Comparison of ENCODE assay signal across 9 mouse cellular contexts in the genomic region with DNA sequence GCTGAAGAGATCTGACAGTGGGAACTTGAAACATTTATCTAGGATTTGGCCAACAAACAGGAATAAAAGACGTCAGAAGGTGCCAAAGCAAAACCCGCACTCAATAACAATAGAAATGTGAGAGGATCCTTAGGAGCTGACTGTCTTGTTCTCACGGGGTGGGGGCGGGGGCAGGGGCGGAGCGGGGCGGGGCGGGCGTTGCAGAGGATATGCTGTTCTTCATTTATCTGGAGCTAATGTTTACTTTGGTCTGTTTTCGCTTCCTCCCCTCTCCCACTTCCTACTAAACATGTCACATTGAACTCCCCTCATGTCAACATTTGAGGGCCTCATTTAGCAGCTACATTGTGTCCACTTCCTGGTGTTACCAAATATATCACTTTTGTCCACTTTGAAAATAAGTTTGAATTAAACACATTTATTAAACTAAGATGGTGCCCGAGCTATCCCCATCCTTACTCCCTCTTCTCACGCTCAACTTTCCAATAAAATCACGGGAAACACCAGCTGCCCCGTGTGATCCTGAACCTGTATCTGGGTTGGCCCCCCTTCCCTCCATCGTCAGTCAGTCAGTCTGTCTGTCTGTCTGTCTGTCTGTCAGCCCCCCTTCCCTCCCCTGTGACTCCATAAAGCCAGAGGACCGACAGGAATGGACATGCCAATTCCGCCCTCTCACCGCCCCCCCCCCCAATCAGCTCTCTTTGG. TPM values are rescaled to one million over a fixed set of nuclear protein-coding genes. Genes with fewer than 3 reads are reported as not detected.
A peak's percentile ranks its signal among the peaks of the same experiment; 100 is the strongest.
DNase-seq lines count a peak whose midpoint lies in the region; ATAC-seq and TF ChIP-seq lines count a peak whose summit lies in the region.
"Had no signal": no experiment of that assay in that cellular context is flagged by ENCODE, and none has a peak within 500 bp of the region (broad histone marks: within the 10 kb centered on the region; RNA-seq: fewer than 3 reads in every experiment).

No protein-coding gene starts in this region.

- H3K27me3 ChIP-seq in intestine, postnatal 0 days (replicated peaks; ENCODE audit: control insufficient read depth, insufficient read depth, low read length): no peaks in the 10 kb centered on the region
- no peaks in the 10 kb centered on the region for H3K27me3 ChIP-seq in lung, embryonic 15.5 days
- H3K27me3 ChIP-seq: limb, embryonic 12.5 days had no signal

- TF ChIP-seq CTCF in intestine, postnatal 0 days (IDR thresholded peaks at IDR 0.05; ENCODE audit: low read depth): no peak

- no peak; the same call in 1 of the 2 replicates for ATAC-seq in intestine, postnatal 0 days
- ATAC-seq in lung, embryonic 15.5 days (ENCODE audit: borderline replicate concordance, extremely low read depth, low FRiP score, low TSS enrichment): peak; percentile 64

- H3K9ac ChIP-seq in intestine, postnatal 0 days (ENCODE audit: low read depth, low read length): no peak overlapping the region
- no peak overlapping the region for H3K9ac ChIP-seq in lung, embryonic 15.5 days
- H3K9ac ChIP-seq: limb, embryonic 12.5 days had no signal

- no peaks in the 10 kb centered on the region for H3K9me3 ChIP-seq in intestine, postnatal 0 days (ENCODE audit: control insufficient read depth)
- H3K9me3 ChIP-seq in lung, embryonic 15.5 days: no peaks in the 10 kb centered on the region
- H3K9me3 ChIP-seq: limb, embryonic 12.5 days had no signal

- no peaks in the 10 kb centered on the region for H3K4me1 ChIP-seq in intestine, postnatal 0 days (replicated peaks; ENCODE audit: control insufficient read depth, insufficient read depth, low read length)
- peaks cover 12% of the 10 kb centered on the region for H3K4me1 ChIP-seq in lung, embryonic 15.5 days
- H3K4me1 ChIP-seq: limb, embryonic 12.5 days had no signal

- H3K36me3 ChIP-seq in intestine, postnatal 0 days (ENCODE audit: control insufficient read depth, insufficient read depth): no peaks in the 10 kb centered on the region
- no peaks in the 10 kb centered on the region for H3K36me3 ChIP-seq in lung, embryonic 15.5 days
- H3K36me3 ChIP-seq: limb, embryonic 12.5 days had no signal

- no peak overlapping the region for H3K4me3 ChIP-seq in intestine, postnatal 0 days (ENCODE audit: low read depth, low read length)
- H3K4me3 ChIP-seq in lung, embryonic 15.5 days: no peak overlapping the region
- H3K4me3 ChIP-seq: limb, embryonic 12.5 days had no signal

- H3K27ac ChIP-seq in intestine, postnatal 0 days (ENCODE audit: low read depth, low read length): no peak overlapping the region
- peak overlapping the region; percentile 79 for H3K27ac ChIP-seq in lung, embryonic 15.5 days
- H3K27ac ChIP-seq: limb, embryonic 12.5 days had no signal

- peak overlapping the region; percentile 47 for H3K4me2 ChIP-seq in intestine, postnatal 0 days (replicated peaks; ENCODE audit: low read depth)
- peak overlapping the region; percentile 32 for H3K4me2 ChIP-seq in lung, embryonic 15.5 days
- H3K4me2 ChIP-seq: limb, embryonic 12.5 days had no signal

- WGBS in intestine, postnatal 0 days: 30% methylated on average over 18 of the region's 18 CpGs
- 26% methylated on average over 18 of the region's 18 CpGs for WGBS in lung, embryonic 15.5 days

- DNase-seq in thymus, postnatal 4 days: peak; percentile 40
- no peak for DNase-seq in thymus, postnatal 25 days
- DNase-seq in cerebellum, adult 8-10 months: no peak
- DNase-seq in spleen, postnatal 4 days (ENCODE audit: low spot score in 2 of 2): no peak
- no peak for DNase-seq in urinary bladder, adult 18-20 months (ENCODE audit: low spot score in 2 of 2)
- no peak for DNase-seq in embryo, embryonic 10.5 days (ENCODE audit: low spot score)

RNA-seq across cellular contexts. Expression of gene Hmcn1, which starts 47.9 kb away (rescaled TPM):
- 4.2 and 4.7 TPM in 2 replicates for polyA plus RNA-seq in intestine, postnatal 0 days (2015; fragmentation: Nextera tagmentation; extraction: Ambion mirVana)
- 9.3 and 13.0 TPM in 2 replicates for polyA plus RNA-seq in lung, embryonic 15.5 days (2015; fragmentation: Nextera tagmentation; extraction: Ambion mirVana)
